Comparison of ENCODE assay signal across 9 mouse cellular contexts in genomic region chrX:107015335-107015734, GRCm38 (mm10).
DNase-seq lines count a peak whose midpoint lies in the region; ATAC-seq and TF ChIP-seq lines count a peak whose summit lies in the region.
"Had no signal": no experiment of that assay in that cellular context is flagged by ENCODE, and none has a peak within 500 bp of the region (broad histone marks: within the 10 kb centered on the region; RNA-seq: fewer than 3 reads in every experiment).

No protein-coding gene starts in this region.

- no peaks in the 10 kb centered on the region for H3K9me3 ChIP-seq in lung, embryonic 14.5 days (ENCODE audit: low read depth, low read length)
- H3K9me3 ChIP-seq: heart, embryonic 15.5 days had no signal

- DNase-seq in heart, adult 8-10 months (ENCODE audit: low spot score), result peak; percentile 18
- DNase-seq in heart, adult 11 months, result no peak
- peak; percentile 66 for DNase-seq in lung, embryonic 14.5 days
- no peak for DNase-seq in lung, adult 2 months
- DNase-seq in brain, embryonic 14.5 days (ENCODE audit: low read depth), result peak; percentile 23
- DNase-seq in skeletal muscle tissue, adult 2 months (ENCODE audit: low read depth, low spot score), result peak; percentile 7
- DNase-seq in right cerebral cortex, postnatal 4 days, result no peak
- no peak for DNase-seq in ovary, postnatal 10 days (ENCODE audit: low spot score)

- no peak for TF ChIP-seq POLR2A in lung, adult 2 months (IDR thresholded peaks at IDR 0.05; ENCODE audit: borderline replicate concordance, extremely low read depth, low read depth, low read length)
- no peak for TF ChIP-seq POLR2A in brain, embryonic 14.5 days (IDR thresholded peaks at IDR 0.05; ENCODE audit: borderline replicate concordance, extremely low read depth, insufficient read depth, insufficient read length, poor library complexity, severe bottlenecking)

- ATAC-seq in lung, embryonic 14.5 days (ENCODE audit: insufficient read depth), result no peak

- H3K4me3 ChIP-seq in lung, embryonic 14.5 days (ENCODE audit: low read depth, low read length), result no peak overlapping the region
- no peak overlapping the region for H3K4me3 ChIP-seq in lung, adult 2 months (replicated peaks; ENCODE audit: extremely low read depth, low read depth, low read length)
- H3K4me3 ChIP-seq: heart, embryonic 15.5 days had no signal

- TF ChIP-seq CTCF in lung, embryonic 14.5 days (IDR thresholded peaks at IDR 0.05; ENCODE audit: low read depth), result peak; percentile 53
- TF ChIP-seq CTCF in lung, adult 2 months (IDR thresholded peaks at IDR 0.05; ENCODE audit: insufficient read depth, low read length), result no peak
- TF ChIP-seq CTCF in brain, embryonic 14.5 days (IDR thresholded peaks at IDR 0.05; ENCODE audit: borderline replicate concordance, extremely low read depth, insufficient read depth, insufficient read length), result peak; percentile 8; the same call in 1 of the 2 replicates

- no peak overlapping the region for H3K9ac ChIP-seq in lung, embryonic 14.5 days
- H3K9ac ChIP-seq: heart, embryonic 15.5 days had no signal

- WGBS in lung, embryonic 14.5 days, result 0% methylated on average over 1 of the region's 1 CpGs
- WGBS in lung, adult 2 months, result 5% methylated on average over 1 of the region's 1 CpGs

- H3K4me1 ChIP-seq in lung, embryonic 14.5 days (ENCODE audit: insufficient read depth), result no peaks in the 10 kb centered on the region
- H3K4me1 ChIP-seq in lung, adult 2 months (ENCODE audit: control insufficient read depth, insufficient read depth, low read length), result no peaks in the 10 kb centered on the region
- H3K4me1 ChIP-seq: heart, embryonic 15.5 days had no signal

- no peak overlapping the region for H3K4me2 ChIP-seq in lung, embryonic 14.5 days
- H3K4me2 ChIP-seq: heart, embryonic 15.5 days had no signal

- no peaks in the 10 kb centered on the region for H3K36me3 ChIP-seq in lung, embryonic 14.5 days (ENCODE audit: insufficient read depth)
- H3K36me3 ChIP-seq: heart, embryonic 15.5 days had no signal

- H3K27me3 ChIP-seq in lung, embryonic 14.5 days (ENCODE audit: insufficient read depth, low read length), result no peaks in the 10 kb centered on the region
- H3K27me3 ChIP-seq: heart, embryonic 15.5 days had no signal

- no peak overlapping the region for H3K27ac ChIP-seq in lung, embryonic 14.5 days (ENCODE audit: low read depth)
- H3K27ac ChIP-seq: heart, embryonic 15.5 days had no signal

Comparison
In these comparisons a context has a peak if more than half of its experiments do, and no peak if none do; other contexts are left out.
1. DNase-seq: peak in heart, adult 8-10 months (single experiment), lung, embryonic 14.5 days (single experiment), brain, embryonic 14.5 days (single experiment) and skeletal muscle tissue, adult 2 months (single experiment); none in heart, adult 11 months (single experiment), lung, adult 2 months (single experiment), right cerebral cortex, postnatal 4 days (single experiment) and ovary, postnatal 10 days (single experiment).